Mouse (Mus musculus) liver, embryonic 13.5 days (tissue): ENCODE measurements at regions not wholly inside any gene's neighbourhood (a gene's known extent, or its start where the extent isn't known, plus 50 kb on each side); places are given as distances from the start of the nearest gene placed in this dataset.

ENCODE experiments used
- ATAC-seq: fragments of 200-750 bp; cut with Nextera tagmentation; 2 replicates; pipeline ENCODE4 v1.8.0; 2017; ENCODE audit warnings: low read depth, mild to moderate bottlenecking, moderate number of reproducible peaks, moderate library complexity
- DNase-seq: peaks from one replicate; pipeline ENCODE4 v3.0.0; 2022
- H3K27ac ChIP-seq: fragments of 300-500 bp; sonication (generic); 2 replicates; pipeline ENCODE4 v1.5.1; 2015; ENCODE audit warnings: moderate library complexity, mild to moderate bottlenecking, inconsistent platforms
- H3K27me3 ChIP-seq: fragments of 300-500 bp; sonication (generic); 2 replicates; pipeline ENCODE4 v1.6.1; 2015; ENCODE audit warnings: mild to moderate bottlenecking, inconsistent platforms
- H3K36me3 ChIP-seq: fragments of 300-500 bp; sonication (generic); 2 replicates; pipeline ENCODE4 v1.6.1; 2015; ENCODE audit warnings: mild to moderate bottlenecking, inconsistent platforms
- H3K4me1 ChIP-seq: fragments of 300-500 bp; sonication (generic); replicated peaks from 2 replicates; pipeline ENCODE4 v1.6.1; 2015; ENCODE audit warnings: inconsistent platforms
- H3K4me2 ChIP-seq: fragments of 300-500 bp; sonication (generic); 2 replicates; pipeline ENCODE4 v1.6.1; 2015; ENCODE audit warnings: inconsistent platforms, mild to moderate bottlenecking, moderate library complexity
- H3K4me3 ChIP-seq: fragments of 300-500 bp; sonication (generic); replicated peaks from 2 replicates; pipeline ENCODE4 v1.5.1; 2015; ENCODE audit warnings: mild to moderate bottlenecking, inconsistent platforms
- H3K9ac ChIP-seq: fragments of 300-500 bp; sonication (generic); 2 replicates; pipeline ENCODE4 v1.6.1; 2015; ENCODE audit warnings: mild to moderate bottlenecking, inconsistent platforms
- H3K9me3 ChIP-seq: fragments of 300-500 bp; sonication (generic); replicated peaks from 2 replicates; pipeline ENCODE4 v1.6.1; 2016; ENCODE audit warnings: inconsistent platforms
- WGBS: fragments of 180-500 bp; shearing (Covaris S2); methylation state at CpG from one replicate; pipeline ENCODE4 v1.1.7; 2015; ENCODE audit not compliant: insufficient replicate concordance; 5-methylcytosine and 5-hydroxymethylcytosine counted together

DNA sequence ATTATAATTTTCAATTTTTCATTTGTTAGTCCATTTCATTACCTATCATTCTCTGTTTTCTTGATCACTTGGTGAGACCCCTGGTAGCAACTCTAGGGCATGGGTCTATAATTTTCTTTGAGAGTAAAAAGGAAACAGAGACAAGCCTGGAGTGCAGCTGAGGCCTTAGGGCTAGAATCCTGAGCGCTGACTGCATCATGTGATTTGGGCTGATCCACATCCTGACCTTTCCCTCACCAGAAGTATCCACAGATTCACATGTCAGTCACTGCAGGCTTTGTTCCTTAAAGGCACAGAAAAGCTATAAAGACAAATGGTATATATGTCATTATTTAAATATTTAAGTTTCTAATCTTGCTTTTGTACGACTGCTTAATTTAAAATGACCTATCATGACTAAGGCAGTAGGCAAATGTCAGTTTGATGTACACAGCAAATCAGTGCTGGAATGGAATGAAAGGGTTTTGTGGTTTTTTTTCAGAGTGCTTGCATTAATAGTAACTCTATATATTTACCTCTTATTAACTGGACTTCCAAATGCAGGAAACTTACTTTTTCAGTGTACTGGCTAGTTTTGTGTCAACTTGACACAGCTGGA, 51.4 kb upstream of the Ugp2 start:
- H3K4me3 ChIP-seq: no peak overlapping the region
- 37% methylated on average over 2 of the region's 2 CpGs for WGBS
- H3K9me3 ChIP-seq: no peaks in the 10 kb centered on the region
- no peak overlapping the region for H3K27ac ChIP-seq
- H3K9ac ChIP-seq: no peak overlapping the region
- 0 out of 2 replicates have a peak, but pooled peaks cover 4% of the 10 kb centered on the region for H3K4me1 ChIP-seq
- DNase-seq (no peak), ATAC-seq (no peak)
- H3K27me3 ChIP-seq: no peaks in the 10 kb centered on the region
- no peaks in the 10 kb centered on the region for H3K36me3 ChIP-seq
- no peak overlapping the region for H3K4me2 ChIP-seq
